Mouse (Mus musculus): Measurements from ENCODE around the gene Slc25a39. TPM values are rescaled to one million over a fixed set of nuclear protein-coding genes. Genes with fewer than 3 reads are reported as not detected.
"Not testable (repeated sequence)": the region's sequence is repeated elsewhere in the genome, so short reads cannot be mapped to it uniquely, and the experiment has no call there.

The Slc25a39 gene
- polyA plus RNA-seq, 1 experiment: 343 TPM

GRCm38 (mm10) chr11:102376196-102376835 lies 31.4 kb downstream of the Slc25a39 start:
- 14% methylated on average over 8 of the region's 8 CpGs for WGBS
- DNase-seq (ENCODE audit: low read depth, low spot score): no peak

GRCm38 (mm10) chr11:102375196-102376173 lies 32.3 kb downstream of the Slc25a39 start:
- WGBS: 5% methylated on average over 23 of the region's 23 CpGs
- peak; percentile 88 for DNase-seq (ENCODE audit: low read depth, low spot score)

GRCm38 (mm10) chr11:102374108-102374725 lies 33.5 kb downstream of the Slc25a39 start:
- 70% methylated on average over 7 of the region's 7 CpGs for WGBS
- no peak for DNase-seq (ENCODE audit: low read depth, low spot score)

GRCm38 (mm10) chr11:102373646-102374045 lies 34.1 kb downstream of the Slc25a39 start:
- WGBS: 45% methylated on average over 2 of the region's 2 CpGs
- no peak for DNase-seq (ENCODE audit: low read depth, low spot score)

GRCm38 (mm10) chr11:102372936-102373335 lies 34.8 kb downstream of the Slc25a39 start:
- 54% methylated on average over 14 of the region's 14 CpGs for WGBS
- DNase-seq (ENCODE audit: low read depth, low spot score): no peak

- no peak for DNase-seq (ENCODE audit: low read depth, low spot score)
- WGBS: 83% methylated on average over 12 of the region's 12 CpGs
These were observed 35.6 kb downstream of the Slc25a39 start for GRCm38 (mm10) chr11:102371926-102372685.

GRCm38 (mm10) chr11:102370285-102370684 lies 37.5 kb downstream of the Slc25a39 start:
- WGBS: 56% methylated on average over 7 of the region's 7 CpGs
- DNase-seq (ENCODE audit: low read depth, low spot score): no peak

- WGBS: 76% methylated on average over 4 of the region's 4 CpGs
- no peak for DNase-seq (ENCODE audit: low read depth, low spot score)
These were observed 38.5 kb downstream of the Slc25a39 start for GRCm38 (mm10) chr11:102369263-102369662.

GRCm38 (mm10) chr11:102368347-102368746 lies 39.4 kb downstream of the Slc25a39 start:
- DNase-seq (ENCODE audit: low read depth, low spot score): no peak
- 90% methylated on average over 5 of the region's 5 CpGs for WGBS

- no peak for DNase-seq (ENCODE audit: low read depth, low spot score)
- 67% methylated on average over 9 of the region's 9 CpGs for WGBS
These were observed 40.1 kb downstream of the Slc25a39 start for GRCm38 (mm10) chr11:102367504-102368280.

- DNase-seq (ENCODE audit: low read depth, low spot score): not testable (repeated sequence)
- WGBS: 79% methylated on average over 8 of the region's 8 CpGs
These were observed 41.6 kb downstream of the Slc25a39 start, which contains the start of gene Slc4a1 for GRCm38 (mm10) chr11:102366103-102366502. TSS of gene Slc4a1 (minus strand) at chr11:102366203.

- DNase-seq (ENCODE audit: low read depth, low spot score): no peak
- WGBS: 68% methylated on average over 4 of the region's 4 CpGs
These were observed 42.0 kb downstream of the Slc25a39 start for GRCm38 (mm10) chr11:102365699-102366098.

- 67% methylated on average over 14 of the region's 14 CpGs for WGBS
- no peak for DNase-seq (ENCODE audit: low read depth, low spot score)
These were observed 43.0 kb downstream of the Slc25a39 start for GRCm38 (mm10) chr11:102364570-102365371.

- DNase-seq (ENCODE audit: low read depth, low spot score): no peak
- 31% methylated on average over 2 of the region's 2 CpGs for WGBS
These were observed 44.1 kb downstream of the Slc25a39 start for GRCm38 (mm10) chr11:102363623-102364022.

GRCm38 (mm10) chr11:102361776-102362495 lies 45.8 kb downstream of the Slc25a39 start:
- DNase-seq (ENCODE audit: low read depth, low spot score): no peak
- 87% methylated on average over 8 of the region's 8 CpGs for WGBS

- WGBS: 56% methylated on average over 10 of the region's 10 CpGs
- DNase-seq (ENCODE audit: low read depth, low spot score): no peak
These were observed 49.4 kb downstream of the Slc25a39 start for GRCm38 (mm10) chr11:102358365-102358764.

- 63% methylated on average over 31 of the region's 31 CpGs for WGBS
These were observed 51.0 kb downstream of the Slc25a39 start for GRCm38 (mm10) chr11:102356636-102357350.

More at GRCm38 (mm10) chr11:102356636-102357350, 51.0 kb downstream of the Slc25a39 start:
- DNase-seq (ENCODE audit: low read depth, low spot score): no peak

Measured in large intestine, adult 2 months (tissue).